Mouse (Mus musculus): ENCODE data around the gene Clcn7.

DNA sequence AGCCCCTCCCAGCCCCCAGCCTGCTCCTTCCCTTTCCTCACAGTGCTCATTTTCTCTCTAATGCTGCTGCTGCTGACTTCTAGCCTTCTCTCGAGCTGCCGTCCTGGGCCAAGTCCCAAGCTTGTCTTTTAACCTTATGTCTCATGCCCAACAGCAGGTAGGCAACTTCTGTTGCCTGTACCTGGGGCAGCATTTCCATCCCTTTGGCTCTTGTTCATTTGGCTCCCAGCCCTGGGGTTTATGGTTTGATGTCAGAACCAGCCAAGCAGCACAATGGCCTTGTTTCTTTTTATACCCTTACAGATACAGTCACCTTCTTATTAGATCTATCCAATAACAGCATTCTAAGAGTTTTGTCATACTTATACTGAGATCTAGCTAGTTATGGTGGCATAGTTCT, 37.0 kb upstream of the Clcn7 start:
- TF ChIP-seq CTCF (IDR thresholded peaks at IDR 0.05) (no peak), POLR2A (IDR thresholded peaks at IDR 0.05; ENCODE audit: insufficient read depth, low read depth, low read length) (no peak)
